Mouse (Mus musculus) cerebellum, adult 9-10 months (tissue): ENCODE measurements around the gene Fnip1.
A peak's percentile ranks its signal among the peaks of the same experiment; 100 is the strongest.

Experiments
- DNase-seq: peaks from one replicate; pipeline ENCODE4 v3.0.0; 2022

Gene Fnip1

GRCm38 (mm10) chr11:54562761-54563160 lies 124.8 kb downstream of the Fnip1 start:
- peak; percentile 45 for DNase-seq
